ENCODE assay signal across 10 mouse cellular contexts in the genomic region with DNA sequence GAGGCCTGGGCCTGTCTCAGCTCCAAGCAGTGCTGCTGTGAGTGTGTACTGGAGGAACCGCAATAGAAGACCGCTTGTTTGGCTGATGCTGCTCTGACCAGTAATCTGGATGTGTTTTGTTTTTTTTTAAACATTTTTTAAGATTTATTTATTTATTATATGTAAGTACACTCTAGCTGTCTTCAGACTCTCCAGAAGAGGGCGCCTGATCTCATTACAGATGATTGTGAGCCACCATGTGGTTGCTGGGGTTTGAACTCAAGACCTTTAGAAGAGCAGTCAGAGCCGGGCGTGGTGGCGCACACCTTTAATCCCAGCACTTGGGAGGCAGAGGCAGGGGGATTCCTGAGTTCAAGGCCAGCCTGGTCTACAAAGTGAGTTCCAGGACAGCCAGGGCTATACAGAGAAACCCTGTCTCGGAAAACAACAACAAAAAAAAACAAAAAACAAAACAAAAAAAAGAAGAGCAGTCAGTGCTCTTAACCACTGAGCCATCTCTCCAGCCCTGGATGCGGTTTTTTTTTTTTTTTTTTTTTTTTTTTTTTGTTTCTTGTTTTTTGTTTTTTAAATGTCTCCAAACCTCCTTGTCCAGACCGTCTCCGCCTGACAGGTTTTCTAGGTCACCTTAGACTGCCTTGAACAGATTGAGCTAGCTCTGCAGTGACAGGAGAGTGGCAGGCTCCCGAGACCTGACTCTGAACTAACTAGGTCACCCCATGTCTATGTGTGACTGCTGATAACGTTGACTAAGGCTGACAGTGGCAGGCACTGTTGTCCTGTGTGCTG. TPM values are rescaled to one million over a fixed set of nuclear protein-coding genes. Genes with fewer than 3 reads are reported as not detected.
DNase-seq lines count a peak whose midpoint lies in the region; ATAC-seq and TF ChIP-seq lines count a peak whose summit lies in the region.
"Had no signal": no experiment of that assay in that cellular context is flagged by ENCODE, and none has a peak within 500 bp of the region (broad histone marks: within the 10 kb centered on the region; RNA-seq: fewer than 3 reads in every experiment).

No protein-coding gene starts in this region.

- 84% methylated on average over 12 of the region's 12 CpGs for WGBS in liver, adult 2 months
- 71% methylated on average over 12 of the region's 12 CpGs for WGBS in liver, embryonic 12.5 days (ENCODE audit: insufficient replicate concordance)

- no peak overlapping the region for H3K27ac ChIP-seq in gastrocnemius, adult 2 months
- no peak overlapping the region for H3K27ac ChIP-seq in liver, adult 2 months (replicated peaks; ENCODE audit: insufficient read depth, low read depth, low read length)
- no peak overlapping the region for H3K27ac ChIP-seq in liver, embryonic 12.5 days
- H3K27ac ChIP-seq: lung, embryonic 15.5 days had no signal

- intact Hi-C loops in gastrocnemius, adult 2 months (cut with DNase I) = no loop called here
- intact Hi-C loops in gastrocnemius, postnatal 36 days (cut with DNase I) = no loop called here

- no peak overlapping the region for H3K9ac ChIP-seq in liver, adult 2 months (ENCODE audit: low read depth, low read length)
- no peak overlapping the region for H3K9ac ChIP-seq in liver, embryonic 12.5 days
- H3K9ac ChIP-seq: lung, embryonic 15.5 days had no signal

- peak; percentile 57 for TF ChIP-seq CTCF in gastrocnemius, adult 2 months (IDR thresholded peaks at IDR 0.05)
- 0 out of 2 replicates have a peak, but pooled peaks have one; percentile 7 for TF ChIP-seq CTCF in liver, adult 2 months (IDR thresholded peaks at IDR 0.05; ENCODE audit: low read depth, low read length)

- H3K4me1 ChIP-seq in liver, adult 2 months (ENCODE audit: control insufficient read depth, insufficient read depth, low read length) = no peaks in the 10 kb centered on the region
- no peaks in the 10 kb centered on the region for H3K4me1 ChIP-seq in liver, embryonic 12.5 days
- H3K4me1 ChIP-seq: lung, embryonic 15.5 days had no signal

- H3K36me3 ChIP-seq in liver, adult 2 months (ENCODE audit: control insufficient read depth, insufficient read depth, low read length) = peaks cover 20% of the 10 kb centered on the region
- peaks cover 97% of the 10 kb centered on the region for H3K36me3 ChIP-seq in liver, embryonic 12.5 days

- no peak for DNase-seq in gastrocnemius, adult 2 months
- no peak for DNase-seq in gastrocnemius, postnatal 36 days
- peak; percentile 20 for DNase-seq in liver, adult 2 months (ENCODE audit: extremely low read depth, low read depth, low spot score)
- DNase-seq in R1 (ENCODE audit: low read depth, low spot score) = peak; percentile 82
- DNase-seq in lung, postnatal 25 days (ENCODE audit: low spot score) = peak; percentile 27
- DNase-seq in gastrocnemius, postnatal 4 days (ENCODE audit: low spot score in 2 of 2) = no peak
- DNase-seq in adrenal gland, adult 2 months = no peak

- H3K27me3 ChIP-seq in liver, adult 2 months (ENCODE audit: control insufficient read depth, insufficient read depth, low read length) = no peaks in the 10 kb centered on the region
- H3K27me3 ChIP-seq in liver, embryonic 12.5 days (replicated peaks) = no peaks in the 10 kb centered on the region
- H3K27me3 ChIP-seq: lung, embryonic 15.5 days had no signal

- H3K79me2 ChIP-seq in liver, adult 2 months (ENCODE audit: control insufficient read depth, insufficient read depth, low read length) = no peaks in the 10 kb centered on the region

- no peak overlapping the region for H3K4me2 ChIP-seq in liver, embryonic 12.5 days
- H3K4me2 ChIP-seq: lung, embryonic 15.5 days had no signal

- no peak overlapping the region for H3K4me3 ChIP-seq in gastrocnemius, adult 2 months
- no peak overlapping the region for H3K4me3 ChIP-seq in liver, adult 2 months (ENCODE audit: insufficient read depth, low read depth, low read length)
- no peak overlapping the region for H3K4me3 ChIP-seq in liver, embryonic 12.5 days
- H3K4me3 ChIP-seq: lung, embryonic 15.5 days had no signal

- no peaks in the 10 kb centered on the region for H3K9me3 ChIP-seq in liver, embryonic 12.5 days (replicated peaks)
- H3K9me3 ChIP-seq: lung, embryonic 15.5 days had no signal

- no peak for TF ChIP-seq POLR2A in liver, adult 2 months (IDR thresholded peaks at IDR 0.05; ENCODE audit: extremely low read depth, insufficient read depth, low read length)

- ATAC-seq in liver, embryonic 12.5 days = no peak

RNA-seq across cellular contexts. Expression of gene Desi1, which starts 2.4 kb away (rescaled TPM):
- 10 to 100 TPM; 14.5 to 20.8 TPM for total RNA-seq in gastrocnemius, adult 2 months (2021)
- total RNA-seq in gastrocnemius, postnatal 36 days (2021) = 10 to 100 TPM; 16.7 to 17.7 TPM
- total RNA-seq in liver, adult 2 months (2014; rRNA removed) = 6.6 and 10.1 TPM in 2 replicates
- 28.7 and 31.1 TPM in 2 replicates for polyA plus RNA-seq in liver, adult 2 months (2012; rRNA removed)
- 19.6 and 21.8 TPM in 2 replicates for polyA plus RNA-seq in liver, embryonic 12.5 days (2016; fragmentation: Nextera tagmentation; extraction: Ambion mirVana)
- 10 to 100 TPM; 21.9 to 23.9 TPM for total RNA-seq in gastrocnemius, postnatal 4 days (2021)
- total RNA-seq in adrenal gland, adult 2 months (2021) = 100 to 1,000 TPM in 1 of 2 experiments, 10 to 100 TPM in 1; 56.0 to 149 TPM
- 100.0 and 101 TPM in 2 replicates for polyA plus RNA-seq in adrenal gland, adult 2 months (2012; rRNA removed)

RNA-seq across cellular contexts. Expression of gene Snu13, which starts 11.3 kb away (rescaled TPM):
- 10 to 100 TPM; 44.4 to 61.4 TPM for total RNA-seq in gastrocnemius, adult 2 months (2021)
- 10 to 100 TPM; 36.0 to 47.5 TPM for total RNA-seq in gastrocnemius, postnatal 36 days (2021)
- total RNA-seq in liver, adult 2 months (2014; rRNA removed) = 23.3 and 26.2 TPM in 2 replicates
- polyA plus RNA-seq in liver, adult 2 months (2012; rRNA removed) = 23.1 and 25.4 TPM in 2 replicates
- 232 and 235 TPM in 2 replicates for polyA plus RNA-seq in liver, embryonic 12.5 days (2016; fragmentation: Nextera tagmentation; extraction: Ambion mirVana)
- 10 to 100 TPM; 60.2 to 64.0 TPM for total RNA-seq in gastrocnemius, postnatal 4 days (2021)
- total RNA-seq in adrenal gland, adult 2 months (2021) = 10 to 100 TPM; 84.9 to 91.7 TPM
- 61.5 and 68.6 TPM in 2 replicates for polyA plus RNA-seq in adrenal gland, adult 2 months (2012; rRNA removed)

RNA-seq across cellular contexts. Expression of gene 4930407I10Rik, which starts 22.9 kb away (rescaled TPM):
- total RNA-seq in gastrocnemius, adult 2 months (2021) = not detected
- total RNA-seq in gastrocnemius, postnatal 36 days (2021) = not detected
- not detected in 2 replicates for total RNA-seq in liver, adult 2 months (2014; rRNA removed)
- polyA plus RNA-seq in liver, adult 2 months (2012; rRNA removed) = not detected in 2 replicates
- polyA plus RNA-seq in liver, embryonic 12.5 days (2016; fragmentation: Nextera tagmentation; extraction: Ambion mirVana) = not detected in 2 replicates
- total RNA-seq in gastrocnemius, postnatal 4 days (2021) = not detected
- not detected for total RNA-seq in adrenal gland, adult 2 months (2021)
- polyA plus RNA-seq in adrenal gland, adult 2 months (2012; rRNA removed) = not detected in 2 replicates
- total RNA-seq: heart, postnatal 10 days had no signal
- polyA plus RNA-seq: lung, embryonic 15.5 days had no signal

RNA-seq across cellular contexts. Expression of gene Mei1, which starts 33.7 kb away (rescaled TPM):
- not detected for total RNA-seq in gastrocnemius, adult 2 months (2021)
- total RNA-seq in gastrocnemius, postnatal 36 days (2021) = under 1 TPM; 0.08 to 0.15 TPM
- not detected in 2 replicates for total RNA-seq in liver, adult 2 months (2014; rRNA removed)
- polyA plus RNA-seq in liver, adult 2 months (2012; rRNA removed) = not detected in 2 replicates
- not detected in 2 replicates for polyA plus RNA-seq in liver, embryonic 12.5 days (2016; fragmentation: Nextera tagmentation; extraction: Ambion mirVana)
- total RNA-seq in gastrocnemius, postnatal 4 days (2021) = under 1 TPM in 1 of 2 experiments, not detected in 1; 0.16 TPM
- total RNA-seq in adrenal gland, adult 2 months (2021) = 1 to 10 TPM in 1 of 2 experiments, under 1 TPM in 1; 0.35 to 3.2 TPM
- not detected in 2 replicates for polyA plus RNA-seq in adrenal gland, adult 2 months (2012; rRNA removed)
- total RNA-seq: heart, postnatal 10 days had no signal

RNA-seq across cellular contexts. Expression of gene Xrcc6, which starts 48.5 kb away (rescaled TPM):
- 10 to 100 TPM; 23.9 to 25.4 TPM for total RNA-seq in gastrocnemius, adult 2 months (2021)
- total RNA-seq in gastrocnemius, postnatal 36 days (2021) = 10 to 100 TPM; 17.8 to 22.9 TPM
- 18.2 and 22.8 TPM in 2 replicates for total RNA-seq in liver, adult 2 months (2014; rRNA removed)
- polyA plus RNA-seq in liver, adult 2 months (2012; rRNA removed) = 8.5 and 8.9 TPM in 2 replicates
- 94.9 and 98.7 TPM in 2 replicates for polyA plus RNA-seq in liver, embryonic 12.5 days (2016; fragmentation: Nextera tagmentation; extraction: Ambion mirVana)
- total RNA-seq in gastrocnemius, postnatal 4 days (2021) = 10 to 100 TPM; 26.2 to 28.6 TPM
- 10 to 100 TPM; 73.2 to 87.0 TPM for total RNA-seq in adrenal gland, adult 2 months (2021)
- 23.8 and 27.6 TPM in 2 replicates for polyA plus RNA-seq in adrenal gland, adult 2 months (2012; rRNA removed)

Comparison
In these comparisons a context has a peak if more than half of its experiments do, and no peak if none do; other contexts are left out.
1. DNase-seq: peak in liver, adult 2 months (single experiment), R1 (single experiment) and lung, postnatal 25 days (single experiment); none in gastrocnemius, adult 2 months (single experiment), gastrocnemius, postnatal 36 days (0 of 2), gastrocnemius, postnatal 4 days (0 of 2) and adrenal gland, adult 2 months (single experiment).